Mouse (Mus musculus): ENCODE results near the gene Rbfox2. TPM values are rescaled to one million over a fixed set of nuclear protein-coding genes. Genes with fewer than 3 reads are reported as not detected.

Rbfox2 gene
- total and polyA plus RNA-seq, 2 experiments = 17.4 to 21.5 TPM

DNA sequence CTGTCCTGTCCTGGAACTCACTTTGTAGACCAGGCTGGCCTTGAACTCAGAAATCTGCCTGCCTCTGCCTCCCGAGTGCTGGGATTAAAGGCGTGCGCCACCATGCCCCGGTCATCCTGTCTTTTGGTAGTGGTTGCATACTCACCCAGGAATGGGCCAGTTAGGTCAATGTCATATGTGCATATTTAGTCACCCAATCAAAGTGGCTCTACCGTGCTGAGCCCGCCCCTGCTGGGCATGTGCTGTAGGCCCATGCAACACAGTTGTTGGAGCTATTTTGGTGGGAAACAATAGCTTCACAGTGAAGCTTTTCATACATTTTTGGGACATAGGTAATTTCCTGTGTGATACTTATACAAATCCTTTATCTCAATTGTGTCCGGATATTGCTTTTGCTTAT lies 187.1 kb downstream of the Rbfox2 start:
- no peak for DNase-seq (ENCODE audit: extremely low read depth, low read depth, low spot score)
- Histone ChIP-seq H3K4me1 (ENCODE audit: control insufficient read depth, insufficient read depth, low read length) (peaks cover 10% of the 10 kb centered on the region), H3K79me2 (ENCODE audit: control insufficient read depth, insufficient read depth, low read length) (peaks cover 21% of the 10 kb centered on the region), H3K36me3 (ENCODE audit: control insufficient read depth, insufficient read depth, low read length) (peaks cover 5% of the 10 kb centered on the region; the same call in 1 of the 2 replicates), H3K9ac (ENCODE audit: low read depth, low read length) (no peak overlapping the region), H3K4me3 (ENCODE audit: insufficient read depth, low read depth, low read length) (no peak overlapping the region), H3K27ac (replicated peaks; ENCODE audit: insufficient read depth, low read depth, low read length) (no peak overlapping the region), H3K27me3 (ENCODE audit: control insufficient read depth, insufficient read depth, low read length) (no peaks in the 10 kb centered on the region)
- WGBS = 92% methylated on average over 7 of the region's 7 CpGs
- TF ChIP-seq POLR2A (IDR thresholded peaks at IDR 0.05; ENCODE audit: extremely low read depth, insufficient read depth, low read length) (no peak), CTCF (IDR thresholded peaks at IDR 0.05; ENCODE audit: low read depth, low read length) (no peak)

DNA sequence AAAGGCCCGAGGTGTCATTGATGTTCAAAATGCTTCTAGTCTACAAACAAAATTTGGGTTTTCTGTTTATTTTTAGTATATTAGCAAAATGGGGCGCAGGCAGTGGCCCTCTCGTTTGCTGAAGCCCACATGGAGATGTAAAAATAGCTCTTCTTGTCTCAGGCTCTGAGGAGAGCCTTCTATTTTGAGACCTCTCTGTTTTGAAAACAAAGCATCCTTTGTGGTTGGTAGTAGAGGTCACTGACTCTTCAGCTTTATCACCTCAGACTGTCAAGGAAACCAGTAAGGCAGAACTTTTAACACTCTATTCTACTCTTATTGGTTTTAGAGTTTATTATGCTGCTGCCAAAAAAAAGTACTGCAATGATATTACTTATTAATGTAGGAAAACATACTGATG lies 189.6 kb downstream of the Rbfox2 start:
- WGBS = 69% methylated on average over 3 of the region's 3 CpGs
- no peak overlapping the region for H3K4me3 ChIP-seq (ENCODE audit: insufficient read depth, low read depth, low read length)
- H3K9ac ChIP-seq (ENCODE audit: low read depth, low read length) = no peak overlapping the region
- H3K27ac ChIP-seq (replicated peaks; ENCODE audit: insufficient read depth, low read depth, low read length) = no peak overlapping the region
- peaks cover 2% of the 10 kb centered on the region; the same call in 1 of the 2 replicates for H3K4me1 ChIP-seq (ENCODE audit: control insufficient read depth, insufficient read depth, low read length)
- peaks cover 5% of the 10 kb centered on the region; the same call in 1 of the 2 replicates for H3K36me3 ChIP-seq (ENCODE audit: control insufficient read depth, insufficient read depth, low read length)
- H3K27me3 ChIP-seq (ENCODE audit: control insufficient read depth, insufficient read depth, low read length) = no peaks in the 10 kb centered on the region
- TF ChIP-seq CTCF (IDR thresholded peaks at IDR 0.05; ENCODE audit: low read depth, low read length) = no peak
- TF ChIP-seq POLR2A (IDR thresholded peaks at IDR 0.05; ENCODE audit: extremely low read depth, insufficient read depth, low read length) = no peak
- no peak for DNase-seq (ENCODE audit: extremely low read depth, low read depth, low spot score)
- H3K79me2 ChIP-seq (ENCODE audit: control insufficient read depth, insufficient read depth, low read length) = peaks cover 14% of the 10 kb centered on the region

DNA sequence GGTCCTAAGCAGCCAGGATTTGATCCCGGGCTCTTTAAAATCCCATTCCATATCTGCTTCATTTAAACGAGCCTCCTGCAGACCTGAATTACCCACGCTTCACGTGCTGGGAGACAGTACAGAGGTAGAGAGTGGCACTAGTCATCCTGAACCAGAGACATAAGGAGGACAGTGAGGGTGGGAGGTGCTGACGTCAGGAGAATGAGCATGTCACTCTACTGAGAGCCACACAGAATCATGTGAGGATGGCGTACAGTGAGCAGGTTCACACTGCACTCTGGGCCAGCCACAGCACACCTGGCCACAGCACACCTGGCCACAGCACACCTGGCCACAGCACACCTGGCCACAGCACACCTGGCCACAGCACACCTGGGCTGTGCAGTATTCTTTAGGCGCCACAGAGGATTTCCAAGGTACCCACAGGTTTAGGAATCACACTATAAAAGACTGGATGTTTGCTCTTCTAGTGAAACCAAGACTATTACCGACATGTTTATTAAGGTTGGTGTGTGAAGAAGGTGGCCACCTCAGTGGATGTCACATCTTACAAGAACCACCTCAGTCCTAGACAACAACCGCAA lies 190.6 kb downstream of the Rbfox2 start:
- 90% methylated on average over 9 of the region's 9 CpGs for WGBS
- Histone ChIP-seq H3K27ac (replicated peaks; ENCODE audit: insufficient read depth, low read depth, low read length) (no peak overlapping the region), H3K9ac (ENCODE audit: low read depth, low read length) (no peak overlapping the region), H3K79me2 (ENCODE audit: control insufficient read depth, insufficient read depth, low read length) (peaks cover 6% of the 10 kb centered on the region; the same call in 1 of the 2 replicates), H3K4me1 (ENCODE audit: control insufficient read depth, insufficient read depth, low read length) (peaks cover 4% of the 10 kb centered on the region; the same call in 1 of the 2 replicates), H3K4me3 (ENCODE audit: insufficient read depth, low read depth, low read length) (no peak overlapping the region), H3K27me3 (ENCODE audit: control insufficient read depth, insufficient read depth, low read length) (no peaks in the 10 kb centered on the region), H3K36me3 (ENCODE audit: control insufficient read depth, insufficient read depth, low read length) (peaks cover 5% of the 10 kb centered on the region; the same call in 1 of the 2 replicates)
- DNase-seq (ENCODE audit: extremely low read depth, low read depth, low spot score) = no peak
- TF ChIP-seq POLR2A (IDR thresholded peaks at IDR 0.05; ENCODE audit: extremely low read depth, insufficient read depth, low read length) (no peak), CTCF (IDR thresholded peaks at IDR 0.05; ENCODE audit: low read depth, low read length) (no peak)

DNA sequence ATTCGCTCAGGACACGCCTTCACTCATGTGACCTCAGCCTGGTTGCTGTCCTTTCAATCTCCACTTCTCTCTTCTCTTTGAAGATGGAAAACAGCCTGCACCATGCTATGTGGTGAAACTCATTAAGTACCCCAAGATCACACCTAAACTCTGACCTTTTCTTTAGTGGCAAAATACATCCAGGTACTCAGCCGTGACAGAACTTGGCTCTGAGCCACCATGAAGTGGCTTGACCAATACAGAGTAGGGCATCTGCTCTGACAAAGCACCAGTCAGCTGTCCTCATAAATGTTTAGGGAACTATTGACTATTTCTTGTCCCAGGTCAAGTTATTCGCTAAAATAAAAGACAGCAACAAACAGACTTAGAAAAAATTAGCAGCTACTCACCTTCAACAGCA lies 191.3 kb downstream of the Rbfox2 start:
- peak; percentile 45 for DNase-seq (ENCODE audit: extremely low read depth, low read depth, low spot score)
- Histone ChIP-seq H3K9ac (ENCODE audit: low read depth, low read length) (no peak overlapping the region), H3K36me3 (ENCODE audit: control insufficient read depth, insufficient read depth, low read length) (peaks cover 5% of the 10 kb centered on the region; the same call in 1 of the 2 replicates), H3K4me1 (ENCODE audit: control insufficient read depth, insufficient read depth, low read length) (peaks cover 4% of the 10 kb centered on the region; the same call in 1 of the 2 replicates), H3K27me3 (ENCODE audit: control insufficient read depth, insufficient read depth, low read length) (no peaks in the 10 kb centered on the region), H3K79me2 (ENCODE audit: control insufficient read depth, insufficient read depth, low read length) (peaks cover 1% of the 10 kb centered on the region; the same call in 1 of the 2 replicates), H3K27ac (replicated peaks; ENCODE audit: insufficient read depth, low read depth, low read length) (no peak overlapping the region), H3K4me3 (ENCODE audit: insufficient read depth, low read depth, low read length) (no peak overlapping the region)
- WGBS = 61% methylated on average over 4 of the region's 4 CpGs
- TF ChIP-seq CTCF (IDR thresholded peaks at IDR 0.05; ENCODE audit: low read depth, low read length) (no peak), POLR2A (IDR thresholded peaks at IDR 0.05; ENCODE audit: extremely low read depth, insufficient read depth, low read length) (no peak)

DNA sequence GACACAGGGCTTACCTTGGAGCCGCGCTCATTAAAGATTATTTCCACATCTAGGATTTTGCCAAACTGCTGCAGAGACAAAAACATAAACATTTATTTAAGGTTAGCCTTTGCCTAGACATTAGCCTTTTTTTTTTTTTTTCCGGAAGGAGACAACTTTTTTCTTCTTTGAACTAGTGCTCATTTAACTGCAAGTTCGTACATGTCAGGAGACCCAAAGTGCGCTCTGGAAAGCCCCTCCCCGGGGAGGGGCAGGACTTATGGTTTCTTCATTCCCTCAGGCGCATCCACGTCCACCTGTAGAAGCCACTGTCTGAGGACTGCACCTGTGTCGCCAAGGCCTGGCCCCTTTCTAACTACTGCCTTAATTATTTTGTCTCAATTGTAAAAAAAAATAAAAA lies 193.2 kb downstream of the Rbfox2 start:
- no peak overlapping the region for H3K9ac ChIP-seq (ENCODE audit: low read depth, low read length)
- peaks cover 3% of the 10 kb centered on the region; the same call in 1 of the 2 replicates for H3K79me2 ChIP-seq (ENCODE audit: control insufficient read depth, insufficient read depth, low read length)
- 96% methylated on average over 9 of the region's 9 CpGs for WGBS
- H3K4me1 ChIP-seq (ENCODE audit: control insufficient read depth, insufficient read depth, low read length) = peaks cover 7% of the 10 kb centered on the region; the same call in 1 of the 2 replicates
- no peak overlapping the region for H3K27ac ChIP-seq (replicated peaks; ENCODE audit: insufficient read depth, low read depth, low read length)
- H3K4me3 ChIP-seq (ENCODE audit: insufficient read depth, low read depth, low read length) = no peak overlapping the region
- H3K36me3 ChIP-seq (ENCODE audit: control insufficient read depth, insufficient read depth, low read length) = peaks cover 5% of the 10 kb centered on the region; the same call in 1 of the 2 replicates
- H3K27me3 ChIP-seq (ENCODE audit: control insufficient read depth, insufficient read depth, low read length) = no peaks in the 10 kb centered on the region
- DNase-seq (ENCODE audit: extremely low read depth, low read depth, low spot score) = no peak
- no peak for TF ChIP-seq POLR2A (IDR thresholded peaks at IDR 0.05; ENCODE audit: extremely low read depth, insufficient read depth, low read length)
- TF ChIP-seq CTCF (IDR thresholded peaks at IDR 0.05; ENCODE audit: low read depth, low read length) = no peak

DNA sequence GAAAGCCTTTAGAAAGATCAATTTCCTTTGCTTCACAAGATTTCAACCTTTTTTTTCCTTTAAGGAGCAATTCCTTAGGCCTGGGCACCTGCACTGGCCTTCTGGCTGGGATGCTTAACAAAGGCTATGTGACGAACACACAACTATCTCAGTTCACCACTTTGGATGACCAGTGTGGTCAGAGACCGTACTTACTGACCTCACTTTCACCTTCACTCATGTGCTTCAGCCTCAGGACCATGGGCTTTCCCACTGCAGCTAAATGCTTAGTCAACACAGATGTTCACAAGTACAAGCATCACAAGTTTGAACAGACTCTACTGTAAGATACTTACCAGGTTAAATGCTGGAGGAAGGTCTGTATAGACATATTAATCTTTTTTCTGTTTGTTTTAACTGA lies 194.4 kb downstream of the Rbfox2 start:
- 52% methylated on average over 2 of the region's 2 CpGs for WGBS
- Histone ChIP-seq H3K27me3 (ENCODE audit: control insufficient read depth, insufficient read depth, low read length) (no peaks in the 10 kb centered on the region), H3K4me1 (ENCODE audit: control insufficient read depth, insufficient read depth, low read length) (peaks cover 7% of the 10 kb centered on the region; the same call in 1 of the 2 replicates), H3K27ac (replicated peaks; ENCODE audit: insufficient read depth, low read depth, low read length) (peak overlapping the region; percentile 55), H3K36me3 (ENCODE audit: control insufficient read depth, insufficient read depth, low read length) (peaks cover 10% of the 10 kb centered on the region; the same call in 1 of the 2 replicates), H3K79me2 (ENCODE audit: control insufficient read depth, insufficient read depth, low read length) (peaks cover 3% of the 10 kb centered on the region; the same call in 1 of the 2 replicates), H3K4me3 (ENCODE audit: insufficient read depth, low read depth, low read length) (no peak overlapping the region), H3K9ac (ENCODE audit: low read depth, low read length) (no peak overlapping the region)
- peak; percentile 21 for DNase-seq (ENCODE audit: extremely low read depth, low read depth, low spot score)
- no peak for TF ChIP-seq CTCF (IDR thresholded peaks at IDR 0.05; ENCODE audit: low read depth, low read length)
- no peak for TF ChIP-seq POLR2A (IDR thresholded peaks at IDR 0.05; ENCODE audit: extremely low read depth, insufficient read depth, low read length)

Measured in liver, adult 2 months (tissue).